Mouse (Mus musculus) cerebellum, adult 2 months (tissue): ENCODE measurements around the gene Cntn2. TPM values are rescaled to one million over a fixed set of nuclear protein-coding genes. Genes with fewer than 3 reads are reported as not detected.
A peak's percentile ranks its signal among the peaks of the same experiment; 100 is the strongest.

Experiments used
- DNase-seq, 2 experiments: peaks; one replicate each; pipeline ENCODE4 v3.0.0; 2021
- H3K27ac ChIP-seq: fragments of 200-500 bp; 2 replicates; pipeline ENCODE4 v1.5.1; 2012; ENCODE audit warnings: low read length, control low read depth, inconsistent platforms; ENCODE audit not compliant: insufficient read depth
- H3K27me3 ChIP-seq: fragments of 200-500 bp; 2 replicates; pipeline ENCODE4 v1.6.1; 2012; ENCODE audit warnings: inconsistent platforms, mild to moderate bottlenecking, low read length, moderate library complexity; ENCODE audit not compliant: control insufficient read depth, insufficient read depth
- H3K4me1 ChIP-seq: fragments of 200-500 bp; 2 replicates; pipeline ENCODE4 v1.6.1; 2011; ENCODE audit warnings: low read length; ENCODE audit not compliant: control insufficient read depth, insufficient read depth
- H3K4me3 ChIP-seq: fragments of 200-500 bp; replicated peaks from 2 replicates; pipeline ENCODE3; 2011; ENCODE audit warnings: mild to moderate bottlenecking, low read depth, low read length, control low read depth; ENCODE audit not compliant: insufficient read depth
- CTCF ChIP-seq: fragments of 200-500 bp; IDR thresholded peaks from 2 replicates; pipeline ENCODE4 v1.5.1; 2011; ENCODE audit warnings: low read depth, mild to moderate bottlenecking, control low read depth, low read length, moderate library complexity, borderline replicate concordance; ENCODE audit not compliant: insufficient read depth
- POLR2A ChIP-seq: fragments of 200-500 bp; IDR thresholded peaks from 2 replicates; pipeline ENCODE4 v1.6.1; 2011; ENCODE audit warnings: low read length, control low read depth, borderline replicate concordance; ENCODE audit not compliant: insufficient read depth
- WGBS: fragments of 180-500 bp; shearing (Covaris S2); methylation state at CpG from one replicate; pipeline ENCODE4 v1.1.7; 2018; 5-methylcytosine and 5-hydroxymethylcytosine counted together
- polyA plus RNA-seq: library from polyadenylated mRNA; depleted of rRNA; stranded (reverse); fragments of >200 nt; gene quantifications from 2 replicates; pipeline ENCODE4 v1.2.3, GENCODE M21; 2012

The Cntn2 gene
- polyA plus RNA-seq, 1 experiment, result 165 TPM

- Histone ChIP-seq H3K4me1 (peaks cover 21% of the 10 kb centered on the region), H3K27ac (no peak overlapping the region), H3K4me3 (no peak overlapping the region), H3K27me3 (no peaks in the 10 kb centered on the region)
- TF ChIP-seq CTCF (no peak), POLR2A (no peak)
- 85% methylated on average over 11 of the region's 11 CpGs for WGBS
- DNase-seq, result peak in 1 of 2 experiments; percentile 9
These were observed 23.3 kb downstream of the Cntn2 start for GRCm38 (mm10) chr1:132519734-132520133.

- peaks cover 26% of the 10 kb centered on the region for H3K4me1 ChIP-seq
- no peak for TF ChIP-seq CTCF
- 0 out of 2 replicates have a peak overlapping the region, but pooled peaks have one; percentile 26 for H3K27ac ChIP-seq
- WGBS, result 18% methylated on average over 18 of the region's 18 CpGs
- no peak overlapping the region for H3K4me3 ChIP-seq
- DNase-seq, result peak; percentile 82 to 83
- H3K27me3 ChIP-seq, result no peaks in the 10 kb centered on the region
These were observed 24.4 kb downstream of the Cntn2 start for GRCm38 (mm10) chr1:132518621-132519020.

GRCm38 (mm10) chr1:132516776-132517175, 26.3 kb downstream of the Cntn2 start:
- Histone ChIP-seq H3K4me3 (no peak overlapping the region), H3K27ac (no peak overlapping the region), H3K4me1 (peaks cover 40% of the 10 kb centered on the region), H3K27me3 (no peaks in the 10 kb centered on the region)
- DNase-seq, result peak; percentile 24 to 35
- WGBS, result 68% methylated on average over 11 of the region's 11 CpGs
- TF ChIP-seq CTCF, result no peak
- TF ChIP-seq POLR2A, result no peak

GRCm38 (mm10) chr1:132515339-132515738, 27.7 kb downstream of the Cntn2 start:
- WGBS, result 88% methylated on average over 12 of the region's 12 CpGs
- Histone ChIP-seq H3K4me3 (no peak overlapping the region), H3K4me1 (peaks cover 48% of the 10 kb centered on the region), H3K27me3 (no peaks in the 10 kb centered on the region), H3K27ac (no peak overlapping the region)
- TF ChIP-seq CTCF (no peak), POLR2A (no peak)
- peak in 1 of 2 experiments; percentile 14 for DNase-seq

GRCm38 (mm10) chr1:132512106-132512505, 30.9 kb downstream of the Cntn2 start:
- 9% methylated on average over 8 of the region's 8 CpGs for WGBS
- Histone ChIP-seq H3K27ac (no peak overlapping the region), H3K4me3 (no peak overlapping the region), H3K27me3 (no peaks in the 10 kb centered on the region), H3K4me1 (peaks cover 38% of the 10 kb centered on the region)
- DNase-seq, result peak; percentile 34 to 38
- TF ChIP-seq POLR2A (no peak), CTCF (peak; percentile 1; the same call in 1 of the 2 replicates)

GRCm38 (mm10) chr1:132511521-132511920, 31.5 kb downstream of the Cntn2 start:
- no peaks in the 10 kb centered on the region for H3K27me3 ChIP-seq
- 41% methylated on average over 8 of the region's 8 CpGs for WGBS
- TF ChIP-seq CTCF (no peak), POLR2A (no peak)
- peak overlapping the region; percentile 15; the same call in 1 of the 2 replicates for H3K27ac ChIP-seq
- DNase-seq, result peak; percentile 28 to 41
- peaks cover 38% of the 10 kb centered on the region for H3K4me1 ChIP-seq
- no peak overlapping the region for H3K4me3 ChIP-seq

GRCm38 (mm10) chr1:132509771-132510170, 33.3 kb downstream of the Cntn2 start:
- 38% methylated on average over 5 of the region's 5 CpGs for WGBS
- H3K27me3 ChIP-seq, result no peaks in the 10 kb centered on the region
- peak overlapping the region; percentile 4; the same call in 1 of the 2 replicates for H3K27ac ChIP-seq
- TF ChIP-seq CTCF (no peak; the same call in 1 of the 2 replicates), POLR2A (peak; percentile 31; the same call in 1 of the 2 replicates)
- no peak overlapping the region for H3K4me3 ChIP-seq
- peaks cover 38% of the 10 kb centered on the region for H3K4me1 ChIP-seq
- DNase-seq, result peak; percentile 40 to 42

- Histone ChIP-seq H3K4me3 (no peak overlapping the region), H3K27me3 (no peaks in the 10 kb centered on the region), H3K4me1 (peaks cover 18% of the 10 kb centered on the region), H3K27ac (peak overlapping the region; percentile 87; the same call in 1 of the 2 replicates)
- no peak for DNase-seq
- 95% methylated on average over 7 of the region's 7 CpGs for WGBS
- TF ChIP-seq POLR2A (no peak), CTCF (no peak)
These were observed 36.4 kb downstream of the Cntn2 start for GRCm38 (mm10) chr1:132506656-132507055.
